Mouse (Mus musculus) hindbrain, embryonic 10.5 days (tissue): ENCODE data around the gene Fktn. TPM values are rescaled to one million over a fixed set of nuclear protein-coding genes. Genes with fewer than 3 reads are reported as not detected.
"Not testable (repeated sequence)": the region's sequence is repeated elsewhere in the genome, so short reads cannot be mapped to it uniquely, and the experiment has no call there.

Experiments
- DNase-seq: peaks from one replicate; pipeline ENCODE4 v3.0.0-alpha.2; 2017; ENCODE audit warnings: low spot score
- H3K27ac ChIP-seq: fragments of 300-500 bp; sonication (generic); 2 replicates; pipeline ENCODE4 v1.5.1; 2016; ENCODE audit warnings: mild to moderate bottlenecking, moderate library complexity
- H3K27me3 ChIP-seq: fragments of 300-500 bp; sonication (generic); 2 replicates; pipeline ENCODE4 v1.6.1; 2016; ENCODE audit warnings: mild to moderate bottlenecking; ENCODE audit not compliant: poor library complexity, insufficient read depth, severe bottlenecking
- H3K36me3 ChIP-seq: fragments of 300-500 bp; sonication (generic); 2 replicates; pipeline ENCODE4 v1.6.1; 2016; ENCODE audit warnings: mild to moderate bottlenecking, moderate library complexity
- H3K4me1 ChIP-seq: fragments of 300-500 bp; sonication (generic); replicated peaks from 2 replicates; pipeline ENCODE4 v1.6.1; 2016; ENCODE audit warnings: mild to moderate bottlenecking
- H3K4me3 ChIP-seq: fragments of 300-500 bp; sonication (generic); 2 replicates; pipeline ENCODE4 v1.5.1; 2016; ENCODE audit warnings: mild to moderate bottlenecking, moderate library complexity
- H3K9me3 ChIP-seq: fragments of 300-500 bp; sonication (generic); 2 replicates; pipeline ENCODE4 v1.6.1; 2016; ENCODE audit warnings: mild to moderate bottlenecking, moderate library complexity
- WGBS: fragments of 180-500 bp; shearing (Covaris S2); methylation state at CpG from one replicate; pipeline ENCODE4 v1.1.7; 2016; 5-methylcytosine and 5-hydroxymethylcytosine counted together
- polyA plus RNA-seq: library from polyadenylated mRNA; unstranded; fragments of >200 nt; fragmentation: Nextera tagmentation; extraction: Ambion mirVana; gene quantifications from 2 replicates; pipeline ENCODE4 v1.2.1, GENCODE M21; 2016

Gene Fktn
- 17.8 and 23.9 TPM in 2 replicates for polyA plus RNA-seq

DNA sequence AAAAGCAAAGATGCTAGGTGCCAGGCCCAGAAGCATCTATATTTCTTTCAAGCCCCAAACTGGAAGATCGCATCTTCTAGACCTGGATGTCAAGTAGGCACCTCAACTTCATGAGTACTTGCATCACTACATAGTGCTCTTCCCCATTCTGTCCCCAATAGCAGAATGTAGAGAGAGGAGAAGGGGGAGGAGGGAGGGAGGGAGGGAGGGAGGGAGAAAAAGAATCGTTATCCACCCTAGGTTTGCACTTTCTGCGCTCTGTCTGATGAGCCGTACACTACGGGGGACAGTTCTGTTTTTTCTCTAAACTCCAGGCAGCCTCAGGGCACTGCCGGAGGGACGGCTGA is at the start of gene Fktn:
Gene Fktn (plus strand): TSS at position 295 of the 347 bp plus-strand sequence.
- H3K4me1 ChIP-seq = peaks cover 13% of the 10 kb centered on the region
- DNase-seq = no peak
- H3K4me3 ChIP-seq = peak within 1 kb of the TSS; percentile 88
- 9% methylated on average over 7 of the region's 7 CpGs for WGBS
- H3K27me3 ChIP-seq = no peaks in the 10 kb centered on the region
- H3K36me3 ChIP-seq = 0 out of 2 replicates have a peak, but pooled peaks cover 4% of the 10 kb centered on the region
- no peaks in the 10 kb centered on the region for H3K9me3 ChIP-seq
- H3K27ac ChIP-seq = peak within 1 kb of the TSS; percentile 94

DNA sequence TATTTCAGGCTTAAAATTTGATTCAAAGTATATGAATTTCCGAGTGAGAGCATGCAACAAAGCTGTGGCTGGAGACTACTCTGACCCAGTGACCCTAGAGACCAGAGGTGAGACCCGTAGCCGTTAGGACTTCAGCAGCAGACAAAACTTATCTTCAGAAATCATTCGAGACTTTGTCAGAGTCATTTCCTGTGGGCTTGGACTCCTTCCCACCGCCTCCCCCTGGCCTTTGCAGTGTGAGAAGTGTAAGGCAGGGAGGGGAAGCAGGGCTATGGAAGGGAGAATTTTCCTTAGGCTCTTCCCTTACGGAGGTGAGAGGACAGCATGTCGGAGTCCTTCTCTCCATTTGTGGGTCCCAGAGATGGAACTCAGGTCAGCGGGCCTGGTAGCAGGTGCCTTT is 31.7 kb upstream of the Fktn start:
- no peak for DNase-seq
- Histone ChIP-seq H3K9me3 (no peaks in the 10 kb centered on the region), H3K27ac (no peak overlapping the region)

GRCm38 (mm10) chr4:53688965-53689364 is 24.8 kb upstream of the Fktn start:
- Histone ChIP-seq H3K4me1 (no peaks in the 10 kb centered on the region), H3K36me3 (peaks cover 25% of the 10 kb centered on the region), H3K4me3 (no peak overlapping the region), H3K27me3 (no peaks in the 10 kb centered on the region), H3K27ac (no peak overlapping the region), H3K9me3 (no peaks in the 10 kb centered on the region)
- no peak for DNase-seq
- 89% methylated on average over 4 of the region's 4 CpGs for WGBS

More for the DNA sequence above, 31.7 kb upstream of the Fktn start:
- no peak overlapping the region for H3K4me3 ChIP-seq
- H3K27me3 ChIP-seq = no peaks in the 10 kb centered on the region
- peaks cover 57% of the 10 kb centered on the region for H3K36me3 ChIP-seq
- H3K4me1 ChIP-seq = no peaks in the 10 kb centered on the region
- WGBS = 79% methylated on average over 8 of the region's 8 CpGs

- no peak for DNase-seq
- Histone ChIP-seq H3K27me3 (no peaks in the 10 kb centered on the region), H3K36me3 (peaks cover 25% of the 10 kb centered on the region), H3K4me3 (no peak overlapping the region), H3K27ac (no peak overlapping the region), H3K4me1 (no peaks in the 10 kb centered on the region), H3K9me3 (no peaks in the 10 kb centered on the region)
- WGBS = 83% methylated on average over 1 of the region's 1 CpGs
Measured at GRCm38 (mm10) chr4:53691418-53691817, 22.4 kb upstream of the Fktn start.

GRCm38 (mm10) chr4:53709166-53709565 is 4.6 kb upstream of the Fktn start:
- not testable (repeated sequence) for H3K4me3 ChIP-seq, H3K9me3 ChIP-seq, H3K27me3 ChIP-seq, DNase-seq, H3K36me3 ChIP-seq, H3K4me1 ChIP-seq, H3K27ac ChIP-seq

DNA sequence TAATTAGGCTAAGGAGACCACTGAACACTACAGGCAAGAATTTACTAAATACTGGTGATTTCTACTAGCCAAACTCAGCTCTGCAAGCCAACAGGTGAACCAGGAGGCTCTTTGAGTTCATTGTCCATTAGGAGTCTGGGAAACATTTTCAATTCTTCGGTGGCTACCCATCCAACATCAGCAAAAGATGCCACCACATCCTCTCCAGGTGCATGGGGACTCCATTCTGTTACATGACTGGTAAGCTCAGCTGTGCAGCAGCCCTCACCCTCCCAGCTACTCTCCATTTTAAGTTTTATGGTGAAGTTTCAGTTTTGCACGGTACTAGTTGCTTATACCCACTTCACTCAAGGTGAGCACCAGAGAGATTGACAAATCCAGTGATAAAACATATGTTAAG is 3.8 kb upstream of the Fktn start:
- no peak overlapping the region for H3K27ac ChIP-seq
- H3K9me3 ChIP-seq = no peaks in the 10 kb centered on the region
- WGBS = 87% methylated on average over 2 of the region's 2 CpGs
- peaks cover 11% of the 10 kb centered on the region for H3K4me1 ChIP-seq
- H3K27me3 ChIP-seq = no peaks in the 10 kb centered on the region
- no peak overlapping the region for H3K4me3 ChIP-seq
- H3K36me3 ChIP-seq = no peaks in the 10 kb centered on the region
- no peak for DNase-seq

DNA sequence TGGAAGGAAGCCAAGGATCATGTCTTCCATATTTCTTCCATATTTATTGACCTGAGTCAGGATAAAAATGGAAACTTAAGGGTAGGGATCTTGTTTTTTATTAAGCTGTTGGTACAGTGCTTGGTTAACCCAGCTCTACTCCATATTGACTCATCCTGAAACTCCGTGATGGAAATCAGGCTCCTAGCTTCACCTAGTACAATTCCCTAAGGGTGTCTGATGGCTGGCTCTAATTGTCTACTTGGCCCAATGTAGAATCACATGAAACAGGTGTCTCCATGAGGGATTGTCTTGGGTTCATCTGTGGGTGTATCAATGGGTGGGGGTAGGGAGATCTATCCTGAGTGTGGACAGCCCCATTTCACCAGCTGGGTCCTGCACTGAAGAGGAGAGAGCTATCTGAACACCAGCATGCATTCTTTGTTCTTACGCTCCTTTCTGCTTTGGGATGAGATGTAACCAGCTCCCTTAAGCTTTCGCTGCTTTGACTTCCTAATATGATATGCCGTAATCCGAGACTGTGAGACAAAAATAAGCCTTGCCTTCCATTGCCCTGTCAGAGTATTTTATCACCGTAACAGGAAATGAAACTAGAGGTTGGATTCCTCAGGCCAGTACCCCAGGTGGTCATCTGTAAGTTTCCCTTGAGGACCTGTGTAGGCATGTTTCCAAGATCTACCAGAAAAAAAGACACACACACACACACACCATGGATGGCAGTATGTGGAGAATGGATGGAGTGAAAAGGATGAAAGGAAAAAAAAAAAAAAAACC is 3.1 kb upstream of the Fktn start:
- 88% methylated on average over 6 of the region's 6 CpGs for WGBS
- H3K27me3 ChIP-seq = no peaks in the 10 kb centered on the region
- no peaks in the 10 kb centered on the region for H3K9me3 ChIP-seq
- no peaks in the 10 kb centered on the region for H3K36me3 ChIP-seq
- no peak overlapping the region for H3K27ac ChIP-seq
- DNase-seq = no peak
- H3K4me3 ChIP-seq = no peak overlapping the region
- H3K4me1 ChIP-seq = peaks cover 17% of the 10 kb centered on the region

DNA sequence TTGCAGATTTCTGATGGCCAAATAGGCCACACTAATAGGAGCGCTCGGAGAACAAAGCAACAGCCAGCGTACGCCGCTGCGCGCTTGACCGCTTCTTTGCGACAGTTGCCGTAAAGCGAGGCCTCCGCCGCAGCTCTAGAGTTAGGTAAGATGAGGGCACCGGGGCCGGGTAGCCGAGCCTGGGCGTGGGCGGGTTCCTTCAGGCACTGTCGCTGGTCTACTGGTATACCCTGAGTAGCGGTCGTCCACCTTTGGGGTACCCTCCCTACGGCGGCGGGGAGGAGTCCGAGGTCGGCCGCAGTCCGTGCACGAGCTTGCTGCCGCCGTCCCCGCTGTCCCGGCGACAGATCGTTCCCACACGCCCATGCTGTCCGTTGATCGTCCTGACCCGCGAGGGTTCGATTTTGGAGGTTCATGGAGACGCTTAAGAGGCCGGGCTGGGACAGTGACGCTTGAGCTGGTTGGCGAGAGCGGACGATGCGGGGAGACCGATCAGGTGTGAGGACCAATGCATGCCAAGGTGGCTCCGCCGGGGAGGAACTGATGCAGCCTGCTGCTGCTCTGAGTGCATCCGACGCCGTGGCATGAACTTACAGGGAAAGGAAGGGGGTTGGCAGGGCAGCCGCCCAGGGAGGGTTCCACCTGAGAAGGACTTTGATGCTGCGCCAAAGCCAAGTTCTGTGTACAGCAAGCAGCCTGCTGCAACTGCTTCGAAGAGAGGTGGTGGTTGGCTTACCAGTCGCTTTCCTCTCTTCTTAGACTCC is 435 bp downstream of the Fktn start:
- WGBS = 5% methylated on average over 58 of the region's 58 CpGs
- Histone ChIP-seq H3K36me3 (0 out of 2 replicates have a peak, but pooled peaks cover 4% of the 10 kb centered on the region), H3K4me1 (peaks cover 13% of the 10 kb centered on the region), H3K27ac (peak overlapping the region; percentile 94), H3K9me3 (no peaks in the 10 kb centered on the region), H3K4me3 (peak overlapping the region; percentile 88), H3K27me3 (no peaks in the 10 kb centered on the region)
- peak; percentile 94 for DNase-seq

GRCm38 (mm10) chr4:53715977-53716376 is 2.2 kb downstream of the Fktn start:
- Histone ChIP-seq H3K9me3 (no peaks in the 10 kb centered on the region), H3K27ac (no peak overlapping the region), H3K4me3 (no peak overlapping the region), H3K36me3 (peaks cover 11% of the 10 kb centered on the region), H3K4me1 (peaks cover 13% of the 10 kb centered on the region), H3K27me3 (no peaks in the 10 kb centered on the region)
- DNase-seq = no peak

DNA sequence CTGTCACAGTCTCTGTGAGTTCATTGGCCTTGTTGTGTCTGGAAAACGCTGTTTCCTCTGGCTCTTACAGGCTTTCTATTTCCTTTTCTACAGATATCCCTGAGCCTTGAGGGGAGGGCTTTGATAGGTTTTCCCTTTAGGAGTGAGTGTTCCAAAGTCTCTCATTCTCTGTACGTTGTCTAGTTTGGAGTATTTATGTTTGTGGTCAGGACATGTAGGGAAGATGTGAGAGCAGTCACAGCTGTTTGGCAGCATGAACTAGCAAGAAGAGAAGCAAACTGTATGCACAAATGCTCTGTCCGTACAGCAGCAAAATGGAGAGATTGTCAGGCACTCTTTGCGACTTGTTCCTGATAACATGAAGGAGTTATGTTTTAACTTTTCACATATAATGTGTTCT is 3.7 kb downstream of the Fktn start:
- no peak for DNase-seq
- 84% methylated on average over 4 of the region's 4 CpGs for WGBS
- no peaks in the 10 kb centered on the region for H3K27me3 ChIP-seq
- H3K9me3 ChIP-seq = no peaks in the 10 kb centered on the region
- peaks cover 20% of the 10 kb centered on the region for H3K36me3 ChIP-seq
- H3K4me1 ChIP-seq = peaks cover 13% of the 10 kb centered on the region
- no peak overlapping the region for H3K4me3 ChIP-seq
- H3K27ac ChIP-seq = no peak overlapping the region

DNA sequence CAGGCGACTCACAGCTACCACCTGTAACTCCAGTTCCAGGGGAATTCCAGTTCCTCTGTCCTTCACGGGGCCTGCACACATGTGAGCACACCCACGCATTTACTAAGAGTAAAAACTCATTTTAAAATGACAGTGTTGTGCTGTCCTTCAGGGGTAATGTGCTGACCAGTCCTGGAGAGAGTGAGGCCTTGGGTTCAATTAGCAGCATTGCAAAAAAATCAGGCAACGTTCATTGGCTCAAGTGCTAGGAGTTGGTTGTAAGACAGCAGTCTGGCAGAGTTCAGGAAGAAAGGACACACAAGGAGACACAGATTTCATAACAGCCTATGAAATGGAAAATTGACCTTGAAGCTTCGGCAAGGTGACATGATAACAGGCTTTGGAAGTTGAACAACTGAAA is 4.5 kb downstream of the Fktn start:
- 89% methylated on average over 5 of the region's 5 CpGs for WGBS
- H3K27me3 ChIP-seq = no peaks in the 10 kb centered on the region
- H3K36me3 ChIP-seq = peaks cover 20% of the 10 kb centered on the region
- H3K27ac ChIP-seq = no peak overlapping the region
- no peaks in the 10 kb centered on the region for H3K9me3 ChIP-seq
- H3K4me3 ChIP-seq = no peak overlapping the region
- peaks cover 13% of the 10 kb centered on the region for H3K4me1 ChIP-seq
- no peak for DNase-seq

DNA sequence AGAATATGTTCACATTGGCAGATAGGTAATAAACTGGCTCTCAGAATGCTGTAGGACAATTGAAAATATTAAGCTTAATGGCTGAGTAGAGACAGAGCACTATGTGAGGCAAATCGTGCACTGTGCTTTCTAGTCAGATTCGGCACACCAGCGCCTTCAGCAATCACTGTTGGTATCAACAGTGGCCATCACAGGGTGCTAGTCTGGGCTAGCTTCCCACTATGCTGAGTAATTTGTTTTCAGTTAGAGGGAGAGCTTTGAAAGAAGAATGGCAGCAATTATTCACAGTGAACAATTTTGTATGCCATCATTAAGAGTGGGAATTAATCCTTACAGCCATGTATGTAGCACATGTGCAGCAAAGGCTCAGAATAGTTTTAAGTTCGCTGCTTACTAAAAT is 8.7 kb downstream of the Fktn start:
- WGBS = 93% methylated on average over 4 of the region's 4 CpGs
- DNase-seq = no peak
- H3K36me3 ChIP-seq = peaks cover 49% of the 10 kb centered on the region

GRCm38 (mm10) chr4:53726100-53726499 is 12.3 kb downstream of the Fktn start:
- H3K36me3 ChIP-seq = peaks cover 73% of the 10 kb centered on the region
- H3K27ac ChIP-seq, H3K4me3 ChIP-seq, H3K4me1 ChIP-seq, H3K27me3 ChIP-seq, H3K9me3 ChIP-seq, DNase-seq: not testable (repeated sequence)
- WGBS = 95% methylated on average over 2 of the region's 2 CpGs

More for the DNA sequence above, 8.7 kb downstream of the Fktn start:
- H3K9me3 ChIP-seq = no peaks in the 10 kb centered on the region
- no peaks in the 10 kb centered on the region for H3K4me1 ChIP-seq
- H3K4me3 ChIP-seq = no peak overlapping the region
- H3K27me3 ChIP-seq = no peaks in the 10 kb centered on the region
- H3K27ac ChIP-seq = no peak overlapping the region
